Mouse (Mus musculus): ENCODE data around the gene Marveld2. TPM values are rescaled to one million over a fixed set of nuclear protein-coding genes. Genes with fewer than 3 reads are reported as not detected.

Gene Marveld2
- polyA plus RNA-seq (2015; fragmentation: Illumina TruSeq; extraction: RNeasy Lipid Tissue Mini Kit (QIAGEN cat#74804); ENCODE audit: insufficient read depth, low read depth, low replicate concordance): 2.8 TPM

GRCm38 (mm10) chr13:100616181-100617087, at the start of gene Marveld2:
Gene Marveld2, minus strand, starts transcription at chr13:100616971.

DNA sequence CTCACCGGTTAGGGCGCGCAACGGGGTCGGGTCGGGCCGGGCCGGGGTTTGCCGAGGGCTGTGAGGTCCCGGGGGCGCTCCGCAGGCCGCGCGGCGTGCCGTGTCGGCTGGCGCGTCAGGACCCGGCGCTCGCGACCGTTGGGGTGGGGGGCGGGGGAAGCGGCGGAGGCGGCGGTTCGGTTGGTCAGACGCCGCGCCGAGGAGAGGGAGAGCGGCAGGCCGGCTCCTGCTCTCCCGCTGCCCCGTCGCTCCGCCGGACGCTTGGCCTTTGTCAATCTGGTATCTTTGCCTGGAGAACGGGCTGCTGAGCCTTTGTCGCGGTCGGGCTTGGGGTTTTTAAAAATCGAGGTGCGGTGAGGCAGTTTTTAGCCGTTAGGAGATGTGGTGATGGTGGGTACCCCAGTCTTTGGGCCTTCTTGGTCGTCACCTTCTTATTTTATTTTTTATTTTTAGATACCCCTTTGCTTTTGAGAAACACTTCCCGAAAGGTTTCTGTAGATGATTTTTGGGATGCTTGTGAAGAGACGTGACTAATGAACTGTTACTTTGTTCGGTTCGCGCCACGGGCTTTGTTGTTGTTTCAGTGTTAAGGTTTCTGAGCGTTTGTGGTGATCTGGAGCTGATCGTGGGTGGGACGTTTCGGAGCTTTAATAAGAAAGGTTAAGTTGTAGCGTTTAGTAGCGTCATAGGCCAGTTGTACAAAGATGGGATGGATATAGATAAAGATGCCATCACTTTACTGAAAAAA, 34.8 kb upstream of the Marveld2 start, which contains the start of gene Taf9:
Gene Taf9, plus strand, starts transcription at position 141 of the 748 bp plus-strand sequence.

GRCm38 (mm10) chr13:100650550-100651438, 34.0 kb upstream of the Marveld2 start, which contains the start of the genes Ak6 and Rad17:
Gene Ak6, plus strand, starts transcription at chr13:100650979.
Gene Rad17, minus strand, starts transcription at chr13:100651051.

GRCm38 (mm10) chr13:100552369-100553041, 64.3 kb downstream of the Marveld2 start, which contains the start of gene Ocln:
Gene Ocln, minus strand, starts transcription at chr13:100552718.

Other genes with a start within 250 kb of the Marveld2 start
- not detected for gene Naip1, start 164.1 kb downstream of the Marveld2 start, polyA plus RNA-seq (2015; fragmentation: Illumina TruSeq; extraction: RNeasy Lipid Tissue Mini Kit (QIAGEN cat#74804); ENCODE audit: insufficient read depth, low read depth, low replicate concordance)
- gene Gtf2h2, start 124.4 kb downstream of the Marveld2 start, polyA plus RNA-seq (2015; fragmentation: Illumina TruSeq; extraction: RNeasy Lipid Tissue Mini Kit (QIAGEN cat#74804); ENCODE audit: insufficient read depth, low read depth, low replicate concordance): 12.6 TPM
- 1.8 TPM for gene Ocln, start 64.3 kb downstream of the Marveld2 start, polyA plus RNA-seq (2015; fragmentation: Illumina TruSeq; extraction: RNeasy Lipid Tissue Mini Kit (QIAGEN cat#74804); ENCODE audit: insufficient read depth, low read depth, low replicate concordance)
- 13.9 TPM for gene Ak6, start 34.0 kb upstream of the Marveld2 start, polyA plus RNA-seq (2015; fragmentation: Illumina TruSeq; extraction: RNeasy Lipid Tissue Mini Kit (QIAGEN cat#74804); ENCODE audit: insufficient read depth, low read depth, low replicate concordance)
- 5.6 TPM for gene Rad17, start 34.1 kb upstream of the Marveld2 start, polyA plus RNA-seq (2015; fragmentation: Illumina TruSeq; extraction: RNeasy Lipid Tissue Mini Kit (QIAGEN cat#74804); ENCODE audit: insufficient read depth, low read depth, low replicate concordance)
- 1.8 TPM for gene Taf9, start 34.6 kb upstream of the Marveld2 start, polyA plus RNA-seq (2015; fragmentation: Illumina TruSeq; extraction: RNeasy Lipid Tissue Mini Kit (QIAGEN cat#74804); ENCODE audit: insufficient read depth, low read depth, low replicate concordance)
- 1.00 TPM for gene Ccdc125, start 52.7 kb upstream of the Marveld2 start, polyA plus RNA-seq (2015; fragmentation: Illumina TruSeq; extraction: RNeasy Lipid Tissue Mini Kit (QIAGEN cat#74804); ENCODE audit: insufficient read depth, low read depth, low replicate concordance)
- 7.1 TPM for gene Cdk7, start 114.0 kb upstream of the Marveld2 start, polyA plus RNA-seq (2015; fragmentation: Illumina TruSeq; extraction: RNeasy Lipid Tissue Mini Kit (QIAGEN cat#74804); ENCODE audit: insufficient read depth, low read depth, low replicate concordance)
- gene Mrps36, start 127.7 kb upstream of the Marveld2 start, polyA plus RNA-seq (2015; fragmentation: Illumina TruSeq; extraction: RNeasy Lipid Tissue Mini Kit (QIAGEN cat#74804); ENCODE audit: insufficient read depth, low read depth, low replicate concordance): 11.8 TPM
- not detected for gene Cenph, start 158.9 kb upstream of the Marveld2 start, polyA plus RNA-seq (2015; fragmentation: Illumina TruSeq; extraction: RNeasy Lipid Tissue Mini Kit (QIAGEN cat#74804); ENCODE audit: insufficient read depth, low read depth, low replicate concordance)
- gene Ccnb1, start 169.6 kb upstream of the Marveld2 start, polyA plus RNA-seq (2015; fragmentation: Illumina TruSeq; extraction: RNeasy Lipid Tissue Mini Kit (QIAGEN cat#74804); ENCODE audit: insufficient read depth, low read depth, low replicate concordance): not detected
- gene Slc30a5, start 216.5 kb upstream of the Marveld2 start, polyA plus RNA-seq (2015; fragmentation: Illumina TruSeq; extraction: RNeasy Lipid Tissue Mini Kit (QIAGEN cat#74804); ENCODE audit: insufficient read depth, low read depth, low replicate concordance): 14.0 TPM

Measured in pancreas, adult 10 weeks (tissue).